Mouse (Mus musculus) gastrocnemius, adult 2 months (tissue): Measurements from ENCODE around the gene Lrsam1. TPM values are rescaled to one million over a fixed set of nuclear protein-coding genes. Genes with fewer than 3 reads are reported as not detected.

Source experiments
- DNase-seq: peaks from one replicate; pipeline ENCODE4 v3.0.0; 2022
- H3K27ac ChIP-seq: fragments of 200-600 bp; 2 replicates; pipeline ENCODE4 v1.8.1; 2022; ENCODE audit warnings: mild to moderate bottlenecking
- H3K4me3 ChIP-seq: fragments of 200-600 bp; 2 replicates; pipeline ENCODE4 v1.8.1; 2022; ENCODE audit warnings: mild to moderate bottlenecking, moderate library complexity
- CTCF ChIP-seq: fragments of 200-600 bp; IDR thresholded peaks from 2 replicates; pipeline ENCODE4 v1.8.1; 2022; ENCODE audit warnings: antibody characterized with exemption, mild to moderate bottlenecking, moderate library complexity
- intact Hi-C: fragments of 180-260 bp; cut with DNase I; formaldehyde crosslinking; loops from one replicate; pipeline ENCODE4 v1.15.1; 2025
- total RNA-seq, 2 experiments: library from RNA; stranded (reverse); gene quantifications; 2 replicates each; pipeline ENCODE4 v1.2.3; 2021

The Lrsam1 gene
- total RNA-seq, 2 experiments from 2014 or later: 9.9 to 14.1 TPM

GRCm38 (mm10) chr2:32964659-32965457 is 3.4 kb upstream of the Lrsam1 start:
- intact Hi-C loops: loop anchor here (5.0 kb wide), 1 partner anchor 502 kb away; the partner anchor contains the start of gene Zbtb43
- no peak overlapping the region for H3K4me3 ChIP-seq
- TF ChIP-seq CTCF: no peak
- H3K27ac ChIP-seq: no peak overlapping the region
- no peak for DNase-seq

GRCm38 (mm10) chr2:32963981-32964380 is 2.6 kb upstream of the Lrsam1 start:
- Histone ChIP-seq H3K4me3 (no peak overlapping the region), H3K27ac (no peak overlapping the region)
- TF ChIP-seq CTCF: no peak
- no peak for DNase-seq
- intact Hi-C loops: loop anchor here (5.0 kb wide), 1 partner anchor 503 kb away; the partner anchor contains the start of gene Zbtb43

GRCm38 (mm10) chr2:32963544-32963943 is 2.1 kb upstream of the Lrsam1 start:
- DNase-seq: no peak
- peak overlapping the region; percentile 96 for H3K4me3 ChIP-seq
- intact Hi-C loops: loop anchor here (5.0 kb wide), 1 partner anchor 504 kb away; the partner anchor contains the start of gene Zbtb43
- no peak for TF ChIP-seq CTCF
- no peak overlapping the region for H3K27ac ChIP-seq

- TF ChIP-seq CTCF: no peak
- peak overlapping the region; percentile 94 for H3K27ac ChIP-seq
- no peak for DNase-seq
These were observed 1.4 kb upstream of the Lrsam1 start for GRCm38 (mm10) chr2:32962875-32963220.

DNA sequence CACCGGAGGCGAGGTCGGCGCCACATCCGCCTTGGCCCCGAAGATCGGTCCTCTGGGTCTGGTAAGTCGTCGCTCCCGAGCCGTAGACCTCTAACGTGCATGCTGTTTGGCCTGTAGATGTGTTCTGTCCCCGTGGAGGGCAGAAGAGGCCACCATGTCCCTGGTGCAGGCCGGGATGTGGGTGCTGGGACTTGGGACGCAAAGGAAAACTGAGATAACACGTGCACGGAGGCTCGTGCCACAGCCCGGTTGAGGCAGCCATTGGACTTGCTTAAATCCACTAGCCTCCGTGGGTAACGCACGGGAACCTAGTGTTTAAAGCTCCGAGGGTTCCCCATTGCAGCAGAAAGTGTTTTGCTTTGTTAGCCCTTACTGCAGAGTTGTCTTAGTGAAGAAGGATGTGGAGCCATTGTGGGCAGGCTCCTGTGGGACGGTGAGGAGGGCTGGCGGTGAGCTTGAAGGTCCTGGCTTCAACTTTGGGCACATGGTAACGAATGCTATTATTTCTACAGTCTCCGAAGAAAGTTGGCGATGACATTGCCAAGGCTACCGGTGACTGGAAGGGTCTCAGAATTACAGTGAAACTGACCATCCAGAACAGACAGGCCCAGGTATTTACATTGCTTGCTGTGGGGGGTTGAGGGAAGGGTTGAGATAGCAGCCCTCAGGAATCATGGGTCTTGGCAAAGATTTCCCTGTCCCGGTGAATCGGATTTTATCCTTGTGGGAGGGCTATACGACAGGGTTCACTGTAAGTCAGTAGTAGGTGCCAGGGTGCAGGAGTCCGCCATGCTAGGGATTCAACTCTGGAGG is 854 bp upstream of the Lrsam1 start:
- intact Hi-C loops: loop anchor here (5.0 kb wide), 1 partner anchor 505 kb away; the partner anchor contains the start of gene Zbtb43
- DNase-seq: no peak
- TF ChIP-seq CTCF: no peak
- H3K27ac ChIP-seq: peak overlapping the region; percentile 94
- peak overlapping the region; percentile 96 for H3K4me3 ChIP-seq

More at GRCm38 (mm10) chr2:32962875-32963220, 1.4 kb upstream of the Lrsam1 start:
- intact Hi-C loops: loop anchor here (5.0 kb wide), 1 partner anchor 504 kb away; the partner anchor contains the start of gene Zbtb43
- peak overlapping the region; percentile 96 for H3K4me3 ChIP-seq

DNA sequence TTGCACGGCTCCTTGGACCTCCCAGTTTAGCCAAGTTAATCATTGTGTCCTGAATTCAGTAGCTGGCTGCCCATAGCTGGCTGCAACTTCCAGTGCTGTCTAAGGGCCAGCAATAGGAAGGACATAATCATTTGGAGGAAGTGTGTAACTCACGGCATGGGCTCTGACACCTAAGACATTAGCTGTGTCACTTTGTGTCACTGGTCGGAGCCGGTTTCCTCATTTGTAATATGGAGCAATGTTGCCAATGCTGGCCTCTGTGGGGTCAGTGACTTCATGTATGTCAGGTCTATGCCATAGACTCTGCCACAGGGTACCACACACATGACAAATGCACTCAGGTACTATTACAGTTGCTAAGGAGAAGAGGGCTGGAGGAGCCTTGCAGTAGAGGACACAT is 1.1 kb downstream of the Lrsam1 start:
- no peak for DNase-seq
- intact Hi-C loops: loop anchor here (5.0 kb wide), 1 partner anchor 507 kb away; the partner anchor contains the start of gene Zbtb43
- TF ChIP-seq CTCF: no peak
- H3K27ac ChIP-seq: 0 out of 2 replicates have a peak overlapping the region, but pooled peaks have one; percentile 94
- H3K4me3 ChIP-seq: no peak overlapping the region

DNA sequence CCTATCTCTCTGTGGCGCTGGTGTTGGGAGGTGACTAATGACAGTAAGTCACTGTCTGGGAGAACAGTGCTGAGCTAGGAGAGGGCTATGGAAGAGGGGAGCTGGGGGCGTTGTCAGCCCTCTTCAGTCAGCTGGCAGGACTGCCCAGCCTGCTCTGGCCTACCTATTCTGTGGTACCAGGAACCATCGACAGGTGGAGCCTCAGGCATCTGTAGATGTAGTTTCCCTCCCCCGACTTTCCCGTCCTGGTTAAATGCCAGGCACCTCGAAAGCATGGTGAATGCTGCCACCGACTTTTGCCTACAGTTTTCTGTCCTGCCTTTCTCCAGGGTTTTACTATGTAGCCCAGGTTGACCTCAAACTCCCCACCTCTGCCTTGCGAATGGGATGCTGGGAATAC is 4.1 kb downstream of the Lrsam1 start:
- no peak overlapping the region for H3K4me3 ChIP-seq
- no peak for DNase-seq
- TF ChIP-seq CTCF: no peak
- intact Hi-C loops: no loop called here
- H3K27ac ChIP-seq: no peak overlapping the region

DNA sequence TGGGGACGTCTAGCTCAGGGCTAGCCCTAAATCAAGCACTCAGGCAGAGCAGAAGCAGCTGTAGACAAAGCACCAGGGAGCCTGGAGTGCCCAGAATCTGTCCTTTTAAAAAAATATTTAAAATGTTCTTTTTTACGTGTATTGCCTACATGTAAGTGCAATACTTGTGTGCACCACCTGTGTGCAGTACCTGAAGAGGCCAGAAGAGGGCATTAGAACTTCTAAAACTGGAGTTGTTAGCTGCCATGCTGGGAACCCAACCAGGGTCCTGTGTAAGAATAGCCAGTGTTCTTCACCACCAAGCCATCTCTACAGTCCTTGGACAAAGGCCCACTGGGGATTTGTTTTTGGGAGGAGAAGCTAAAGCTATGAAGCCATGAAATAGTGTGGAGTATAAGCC is 6.8 kb downstream of the Lrsam1 start:
- intact Hi-C loops: no loop called here
- Histone ChIP-seq H3K27ac (no peak overlapping the region), H3K4me3 (no peak overlapping the region)
- DNase-seq: no peak
- peak; percentile 44 for TF ChIP-seq CTCF

GRCm38 (mm10) chr2:32947454-32947853 is 14.0 kb downstream of the Lrsam1 start:
- Histone ChIP-seq H3K4me3 (no peak overlapping the region), H3K27ac (no peak overlapping the region)
- intact Hi-C loops: no loop called here
- TF ChIP-seq CTCF: no peak
- DNase-seq: no peak

- intact Hi-C loops: no loop called here
- no peak for TF ChIP-seq CTCF
- DNase-seq: no peak
- Histone ChIP-seq H3K27ac (no peak overlapping the region), H3K4me3 (no peak overlapping the region)
These were observed 20.9 kb downstream of the Lrsam1 start for GRCm38 (mm10) chr2:32940483-32940882.

DNA sequence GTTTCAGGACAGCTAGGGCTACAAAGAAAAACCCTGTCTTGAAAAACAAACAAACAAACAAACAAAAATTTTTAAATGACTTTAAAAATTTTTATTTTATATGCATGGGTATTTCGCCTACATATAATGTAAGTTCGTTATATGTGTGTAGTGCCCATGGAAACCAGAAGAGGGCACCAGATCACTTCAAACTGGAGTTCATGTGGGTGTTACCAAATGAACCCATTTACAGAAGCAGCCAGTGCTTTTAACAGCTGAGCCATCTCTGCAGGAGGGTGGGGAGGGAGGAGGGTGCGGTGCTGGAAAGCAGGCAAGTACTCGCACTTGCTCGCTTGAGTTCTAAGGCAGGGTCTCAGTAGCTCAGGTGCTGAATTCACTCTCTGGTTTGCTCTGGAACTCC is 22.0 kb downstream of the Lrsam1 start:
- no peak for DNase-seq
- peak; percentile 73 for TF ChIP-seq CTCF
- no peak overlapping the region for H3K4me3 ChIP-seq
- H3K27ac ChIP-seq: no peak overlapping the region
- intact Hi-C loops: no loop called here

DNA sequence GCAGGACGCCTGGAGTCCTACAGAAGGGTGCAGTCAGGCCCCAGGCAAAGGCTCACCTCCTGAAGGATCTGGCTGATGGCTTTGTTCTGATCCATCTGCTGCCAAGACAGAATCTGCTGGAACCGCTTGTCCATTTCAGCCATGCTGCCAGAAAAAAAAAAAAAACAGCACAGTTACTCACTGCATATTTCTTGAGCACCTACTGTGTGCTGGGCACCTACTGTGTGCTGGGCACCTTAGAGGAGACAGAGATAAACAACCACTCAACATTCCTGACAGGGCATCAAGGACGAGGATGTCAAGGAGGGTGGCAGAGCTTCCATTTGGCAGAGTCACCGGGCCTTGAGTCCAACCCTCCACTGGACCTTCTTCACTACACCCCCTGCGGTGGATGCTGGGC is 22.7 kb downstream of the Lrsam1 start:
- intact Hi-C loops: no loop called here
- TF ChIP-seq CTCF: no peak
- no peak for DNase-seq
- H3K4me3 ChIP-seq: no peak overlapping the region
- H3K27ac ChIP-seq: no peak overlapping the region

- Histone ChIP-seq H3K4me3 (no peak overlapping the region), H3K27ac (no peak overlapping the region)
- no peak for TF ChIP-seq CTCF
- DNase-seq: no peak
- intact Hi-C loops: no loop called here
These were observed 29.7 kb downstream of the Lrsam1 start for GRCm38 (mm10) chr2:32931730-32932129.
